Mouse (Mus musculus) midbrain, embryonic 13.5 days (tissue): Measurements from ENCODE around the gene Grin3b. TPM values are rescaled to one million over a fixed set of nuclear protein-coding genes. Genes with fewer than 3 reads are reported as not detected.

Source experiments
- ATAC-seq: fragments of 200-750 bp; cut with Nextera tagmentation; 2 replicates; pipeline ENCODE4 v1.8.0; 2017; ENCODE audit warnings: mild to moderate bottlenecking, moderate TSS enrichment, moderate library complexity
- H3K27ac ChIP-seq: fragments of 300-500 bp; sonication (generic); 2 replicates; pipeline ENCODE4 v1.5.1; 2015; ENCODE audit warnings: inconsistent platforms, mild to moderate bottlenecking, moderate library complexity
- H3K27me3 ChIP-seq: fragments of 300-500 bp; sonication (generic); 2 replicates; pipeline ENCODE4 v1.6.1; 2015; ENCODE audit warnings: mild to moderate bottlenecking, inconsistent platforms
- H3K36me3 ChIP-seq: fragments of 300-500 bp; sonication (generic); 2 replicates; pipeline ENCODE4 v1.6.1; 2015; ENCODE audit warnings: mild to moderate bottlenecking, inconsistent platforms
- H3K4me1 ChIP-seq: fragments of 300-500 bp; sonication (generic); replicated peaks from 2 replicates; pipeline ENCODE4 v1.6.1; 2015; ENCODE audit warnings: inconsistent platforms
- H3K4me2 ChIP-seq: fragments of 300-500 bp; sonication (generic); replicated peaks from 2 replicates; pipeline ENCODE4 v1.6.1; 2015; ENCODE audit warnings: moderate library complexity, mild to moderate bottlenecking, inconsistent platforms
- H3K4me3 ChIP-seq: fragments of 300-500 bp; sonication (generic); replicated peaks from 2 replicates; pipeline ENCODE4 v1.5.1; 2015; ENCODE audit warnings: mild to moderate bottlenecking, inconsistent platforms
- H3K9ac ChIP-seq: fragments of 300-500 bp; sonication (generic); replicated peaks from 2 replicates; pipeline ENCODE4 v1.6.1; 2015; ENCODE audit warnings: mild to moderate bottlenecking, inconsistent platforms
- H3K9me3 ChIP-seq: fragments of 300-500 bp; sonication (generic); 2 replicates; pipeline ENCODE4 v1.6.1; 2016; ENCODE audit warnings: mild to moderate bottlenecking, inconsistent platforms
- WGBS: fragments of 180-500 bp; shearing (Covaris S2); methylation state at CpG from one replicate; pipeline ENCODE4 v1.1.7; 2015; 5-methylcytosine and 5-hydroxymethylcytosine counted together
- polyA plus RNA-seq: library from polyadenylated mRNA; unstranded; fragments of >200 nt; fragmentation: Nextera tagmentation; extraction: Ambion mirVana; gene quantifications from 2 replicates; pipeline ENCODE4 v1.2.1, GENCODE M21; 2015

Grin3b gene
- polyA plus RNA-seq, result 0.24 and 0.57 TPM in 2 replicates

DNA sequence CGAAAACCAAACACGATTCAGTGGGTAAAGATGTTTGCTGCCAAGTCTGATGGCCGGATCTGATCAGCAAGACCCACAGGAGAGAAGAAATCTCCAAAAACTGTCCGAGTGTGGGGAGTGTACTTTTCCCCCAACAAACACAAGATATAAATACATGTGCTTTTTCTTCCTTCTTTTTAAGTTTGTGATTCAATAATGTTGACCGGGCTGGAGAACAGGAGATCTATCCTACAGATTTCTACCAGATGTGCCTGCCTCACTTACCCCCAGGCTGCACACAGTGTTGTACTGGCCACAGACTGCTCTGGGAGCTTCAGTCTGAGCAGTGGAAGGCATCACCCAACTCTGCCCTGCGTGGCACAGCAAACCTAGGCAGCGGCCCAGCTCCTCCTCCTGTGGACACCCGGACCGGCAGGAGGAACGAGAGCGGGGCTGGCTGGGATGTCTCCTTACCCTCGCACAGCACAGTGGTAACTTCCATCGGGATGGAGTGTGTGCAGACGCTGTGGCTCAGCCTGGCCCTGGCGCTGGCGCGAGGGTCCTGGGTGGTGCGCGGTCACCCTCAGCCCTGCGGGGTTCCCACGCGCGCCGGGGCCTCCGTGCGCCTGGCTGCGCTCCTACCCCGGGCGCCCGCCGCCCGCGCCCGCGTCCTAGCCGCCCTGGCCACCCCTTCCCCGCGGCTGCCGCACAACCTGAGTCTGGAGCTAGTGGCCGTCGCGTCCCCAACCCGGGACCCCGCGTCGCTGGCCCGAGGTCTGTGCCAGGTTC is at the start of gene Grin3b:
Gene Grin3b (plus strand): TSS at position 301 of the 768 bp plus-strand sequence.
- peak; percentile 16; the same call in 1 of the 2 replicates for ATAC-seq
- H3K27me3 ChIP-seq, result peaks cover 52% of the 10 kb centered on the region
- 8% methylated on average over 47 of the region's 47 CpGs for WGBS

DNA sequence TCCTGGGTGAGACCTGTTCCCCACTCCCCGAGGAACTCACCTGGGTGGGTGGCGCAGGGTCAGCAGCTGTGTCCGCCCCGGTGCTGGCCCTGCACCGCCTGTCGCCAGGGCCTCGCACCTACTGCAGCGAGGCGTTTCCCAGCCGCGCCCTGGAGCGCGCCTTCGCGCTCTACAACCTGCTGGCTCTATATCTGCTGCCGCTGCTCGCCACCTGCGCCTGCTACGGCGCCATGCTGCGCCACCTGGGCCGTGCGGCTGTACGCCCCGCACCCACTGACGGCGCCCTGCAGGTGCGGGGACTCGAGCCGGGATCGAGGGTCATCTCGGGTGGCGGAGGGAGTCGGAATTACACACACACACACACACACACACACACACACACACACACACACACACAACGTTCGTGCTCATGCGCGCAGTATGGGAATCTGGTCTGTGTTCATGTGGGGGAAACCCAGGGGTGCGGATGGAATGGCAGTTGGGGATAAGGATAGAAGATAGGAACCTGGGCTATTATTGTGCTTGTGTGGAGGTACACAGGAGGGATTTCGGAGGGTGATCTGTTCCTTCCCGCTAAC is 49.5 kb upstream of the Grin3b start, which contains the start of gene R3hdm4:
Gene R3hdm4 (minus strand): TSS at position 251 of the 578 bp plus-strand sequence.
- H3K27me3 ChIP-seq, result peaks cover 67% of the 10 kb centered on the region
- peaks cover 50% of the 10 kb centered on the region for H3K4me1 ChIP-seq
- H3K9me3 ChIP-seq, result no peaks in the 10 kb centered on the region
- ATAC-seq, result no peak
- H3K27ac ChIP-seq, result no peak within 1 kb of the TSS
- WGBS, result 4% methylated on average over 41 of the region's 41 CpGs
- no peaks in the 10 kb centered on the region for H3K36me3 ChIP-seq
- peak within 1 kb of the TSS; percentile 37 for H3K9ac ChIP-seq
- H3K4me2 ChIP-seq, result peak within 1 kb of the TSS; percentile 43
- peak within 1 kb of the TSS; percentile 31 for H3K4me3 ChIP-seq

More for the DNA sequence above, at the start of gene Grin3b:
- peaks cover 48% of the 10 kb centered on the region for H3K36me3 ChIP-seq
- H3K9me3 ChIP-seq, result no peaks in the 10 kb centered on the region
- peaks cover 9% of the 10 kb centered on the region for H3K4me1 ChIP-seq
- peak within 1 kb of the TSS; percentile 53 for H3K4me2 ChIP-seq
- H3K9ac ChIP-seq, result peak within 1 kb of the TSS; percentile 51; the same call in 1 of the 2 replicates
- peak within 1 kb of the TSS; percentile 32 for H3K4me3 ChIP-seq
- H3K27ac ChIP-seq, result no peak within 1 kb of the TSS

DNA sequence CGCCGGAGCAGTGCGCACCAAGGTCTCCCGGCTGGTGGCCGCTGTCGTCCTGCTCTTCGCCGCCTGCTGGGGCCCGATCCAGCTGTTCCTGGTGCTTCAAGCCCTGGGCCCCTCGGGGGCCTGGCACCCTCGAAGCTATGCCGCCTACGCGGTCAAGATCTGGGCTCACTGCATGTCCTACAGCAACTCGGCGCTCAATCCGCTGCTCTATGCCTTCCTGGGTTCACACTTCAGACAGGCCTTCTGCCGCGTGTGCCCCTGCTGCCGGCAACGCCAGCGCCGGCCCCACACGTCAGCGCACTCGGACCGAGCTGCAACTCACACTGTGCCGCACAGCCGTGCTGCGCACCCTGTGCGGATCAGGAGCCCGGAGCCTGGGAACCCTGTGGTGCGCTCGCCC is 48.9 kb upstream of the Grin3b start:
- peak overlapping the region; percentile 31 for H3K4me3 ChIP-seq
- H3K27ac ChIP-seq, result no peak overlapping the region
- no peaks in the 10 kb centered on the region for H3K9me3 ChIP-seq
- no peaks in the 10 kb centered on the region for H3K36me3 ChIP-seq
- peak overlapping the region; percentile 43 for H3K4me2 ChIP-seq
- peaks cover 52% of the 10 kb centered on the region for H3K4me1 ChIP-seq
- peak overlapping the region; percentile 37 for H3K9ac ChIP-seq
- 1% methylated on average over 34 of the region's 34 CpGs for WGBS
- H3K27me3 ChIP-seq, result peaks cover 67% of the 10 kb centered on the region
- no peak for ATAC-seq

DNA sequence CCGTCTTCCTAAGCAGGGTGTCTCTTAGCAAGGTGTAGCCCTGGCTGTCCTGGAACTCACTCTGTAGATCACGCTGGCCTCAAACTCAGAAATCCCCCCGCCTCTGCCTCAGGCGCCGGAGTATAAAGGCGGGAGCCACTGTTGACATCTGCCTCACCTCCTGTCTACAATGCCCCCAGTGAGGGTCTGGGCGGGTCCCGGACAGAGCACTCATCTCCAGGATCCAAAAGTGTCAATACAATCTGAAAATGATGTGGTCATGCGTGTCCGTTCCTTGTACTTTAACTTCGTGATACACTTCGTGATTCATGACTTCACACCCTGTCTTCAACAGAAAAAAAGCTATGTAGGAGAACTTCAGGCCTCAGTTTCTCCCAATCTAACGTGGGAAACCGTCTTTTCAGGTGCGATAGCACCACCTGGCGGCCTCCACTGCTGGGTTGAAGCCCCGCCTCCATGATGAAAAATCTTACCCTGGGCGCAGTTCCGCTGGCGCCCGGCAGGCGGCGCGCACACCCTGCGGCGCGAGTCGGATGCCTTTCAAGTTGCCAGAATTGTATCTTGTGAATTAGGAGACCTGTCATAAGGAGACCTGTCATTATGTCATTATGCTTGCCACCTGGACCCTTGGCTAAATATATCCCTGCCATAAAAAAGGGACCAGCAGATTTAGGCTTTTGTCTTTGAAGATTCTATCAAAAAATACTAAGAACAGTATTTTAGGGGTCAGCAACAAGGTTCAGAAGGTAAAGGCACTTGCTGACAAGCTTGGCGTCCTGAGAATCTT is 45.3 kb upstream of the Grin3b start:
- WGBS, result 13% methylated on average over 29 of the region's 29 CpGs
- H3K4me3 ChIP-seq, result 0 out of 2 replicates have a peak overlapping the region, but pooled peaks have one; percentile 81

DNA sequence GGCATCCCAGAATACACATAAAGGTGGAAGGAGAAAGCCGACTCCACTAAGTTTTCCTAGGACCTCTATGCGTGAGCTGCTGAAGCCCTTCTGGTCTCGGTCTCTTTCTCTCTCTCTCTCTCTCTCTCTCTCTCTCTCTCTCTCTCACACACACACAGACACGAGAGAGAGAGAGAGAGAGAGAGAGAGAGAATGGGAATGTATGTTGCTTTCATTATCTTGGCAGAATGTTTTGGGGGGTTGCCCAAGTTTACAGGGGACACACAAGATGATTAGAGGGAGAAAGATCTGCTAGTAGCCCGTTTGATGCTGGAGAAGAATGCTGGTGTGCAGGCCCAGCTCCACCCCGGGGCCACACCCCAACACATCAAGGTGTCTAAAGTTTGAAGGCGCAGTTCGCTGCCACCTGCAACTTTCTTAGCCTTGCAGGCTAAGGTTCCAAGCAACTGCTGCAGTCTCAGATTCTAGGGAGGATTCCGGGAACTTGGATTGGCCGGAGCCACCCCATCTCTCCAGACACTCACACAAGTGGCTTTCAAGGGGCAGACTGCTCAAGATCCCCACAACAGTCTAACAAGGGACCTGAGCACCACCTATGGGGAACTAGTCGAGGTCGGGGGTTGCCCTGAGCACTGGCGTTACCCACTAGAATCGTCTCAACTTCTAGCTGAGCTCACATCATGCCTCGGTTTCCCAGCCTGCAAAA is 44.6 kb upstream of the Grin3b start:
- peaks cover 5% of the 10 kb centered on the region for H3K36me3 ChIP-seq
- H3K4me3 ChIP-seq, result peak overlapping the region; percentile 81
- no peak overlapping the region for H3K27ac ChIP-seq
- no peak; the same call in 1 of the 2 replicates for ATAC-seq
- peak overlapping the region; percentile 87 for H3K9ac ChIP-seq
- peaks cover 30% of the 10 kb centered on the region for H3K27me3 ChIP-seq
- peak overlapping the region; percentile 91 for H3K4me2 ChIP-seq
- 14% methylated on average over 14 of the region's 15 CpGs for WGBS
- H3K4me1 ChIP-seq, result peaks cover 48% of the 10 kb centered on the region
- H3K9me3 ChIP-seq, result no peaks in the 10 kb centered on the region

More for the DNA sequence above, 45.3 kb upstream of the Grin3b start:
- ATAC-seq, result no peak
- no peaks in the 10 kb centered on the region for H3K9me3 ChIP-seq
- H3K4me1 ChIP-seq, result peaks cover 48% of the 10 kb centered on the region
- H3K4me2 ChIP-seq, result peak overlapping the region; percentile 91
- H3K9ac ChIP-seq, result no peak overlapping the region
- H3K27me3 ChIP-seq, result peaks cover 37% of the 10 kb centered on the region
- H3K27ac ChIP-seq, result no peak overlapping the region
- no peaks in the 10 kb centered on the region for H3K36me3 ChIP-seq

DNA sequence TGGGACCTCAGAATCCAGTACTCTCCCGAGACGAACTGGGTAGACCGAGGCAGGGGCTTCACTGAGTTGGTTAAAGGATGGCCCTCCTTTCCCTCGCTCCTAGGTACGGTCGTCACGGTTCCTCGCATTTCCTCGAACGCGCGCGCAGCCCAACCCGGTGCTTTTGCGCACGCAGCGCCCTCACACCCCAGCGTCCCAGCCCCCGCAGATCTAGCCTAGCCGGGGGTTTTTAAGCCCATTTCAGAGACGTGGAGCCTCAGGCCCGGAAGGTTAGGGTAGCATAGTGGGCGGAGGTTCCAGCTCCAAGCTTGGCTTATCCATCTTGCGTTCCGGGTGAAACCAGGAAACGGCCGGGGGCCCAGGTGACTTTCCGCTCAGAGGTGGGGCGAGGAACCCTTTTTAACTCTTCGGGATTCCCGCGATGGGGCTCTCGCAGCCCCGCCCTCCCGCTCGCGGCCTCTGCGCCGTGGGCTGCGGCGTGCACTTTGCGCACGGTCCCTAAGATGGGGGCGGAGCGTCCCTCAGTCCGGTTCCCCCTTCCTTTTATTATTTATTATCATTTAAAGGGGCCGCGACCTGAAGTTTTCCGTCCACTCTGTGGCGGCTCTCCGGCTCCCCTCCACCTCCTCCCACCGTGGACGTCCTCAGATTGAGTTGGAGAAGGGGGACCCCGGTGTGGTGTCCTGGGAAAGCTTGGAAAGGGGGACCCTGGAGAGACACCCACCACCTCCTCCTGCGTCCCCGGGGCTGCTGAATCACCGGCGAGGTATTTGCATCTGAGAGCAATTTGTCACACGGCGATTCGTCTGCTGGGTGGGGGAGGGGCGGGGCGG is 43.8 kb upstream of the Grin3b start, which contains the start of gene Arid3a:
Gene Arid3a (plus strand): TSS at position 553 of the 833 bp plus-strand sequence.
- Histone ChIP-seq H3K36me3 (peaks cover 13% of the 10 kb centered on the region), H3K4me3 (peak within 1 kb of the TSS; percentile 81), H3K27me3 (peaks cover 22% of the 10 kb centered on the region), H3K27ac (peak within 1 kb of the TSS; percentile 89), H3K9me3 (no peaks in the 10 kb centered on the region), H3K9ac (peak within 1 kb of the TSS; percentile 87), H3K4me1 (peaks cover 43% of the 10 kb centered on the region), H3K4me2 (peak within 1 kb of the TSS; percentile 91)
- WGBS, result under 1% methylated on average over 63 of the region's 63 CpGs
- ATAC-seq, result peak; percentile 63

DNA sequence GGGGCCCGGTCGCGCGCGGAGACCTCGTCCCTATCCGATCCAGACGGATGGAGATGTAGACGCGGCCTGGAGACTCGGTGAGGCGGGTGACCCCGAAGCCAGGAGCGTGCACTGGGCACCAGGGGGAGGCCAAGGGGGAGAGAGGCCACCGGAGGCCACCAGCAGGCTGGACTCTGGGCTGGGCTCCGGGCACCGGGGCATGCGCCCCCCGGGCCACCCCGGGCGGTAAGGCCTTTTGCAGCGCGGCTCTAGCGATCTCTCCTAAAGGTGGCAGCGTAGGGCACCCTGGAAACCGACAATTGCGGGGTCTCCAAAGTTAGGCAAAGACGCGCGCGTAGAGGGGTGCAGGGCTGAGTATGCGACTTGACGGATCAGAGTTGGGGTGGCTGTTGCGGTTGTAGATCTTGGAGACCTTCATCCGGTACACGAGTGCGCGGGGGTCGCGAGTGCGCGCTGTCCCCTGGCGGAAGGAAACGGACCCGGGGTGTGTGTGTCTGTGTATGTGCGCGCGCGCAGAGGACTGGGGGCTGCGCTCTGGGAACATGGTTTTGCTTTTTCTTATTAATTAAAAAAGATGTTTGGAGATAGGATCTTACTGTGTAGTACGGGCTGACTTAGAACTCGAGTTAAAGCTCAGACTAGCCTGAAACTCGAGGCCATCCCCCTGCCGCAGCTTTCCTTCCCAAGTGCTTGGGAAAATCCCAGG is 43.0 kb upstream of the Grin3b start:
- peak; percentile 48 for ATAC-seq
- peaks cover 49% of the 10 kb centered on the region for H3K4me1 ChIP-seq
- peak overlapping the region; percentile 81 for H3K4me3 ChIP-seq
- peaks cover 21% of the 10 kb centered on the region for H3K36me3 ChIP-seq
- H3K27ac ChIP-seq, result peak overlapping the region; percentile 89
- no peaks in the 10 kb centered on the region for H3K9me3 ChIP-seq
- peak overlapping the region; percentile 87 for H3K9ac ChIP-seq
- peak overlapping the region; percentile 91 for H3K4me2 ChIP-seq
- under 1% methylated on average over 53 of the region's 54 CpGs for WGBS
- H3K27me3 ChIP-seq, result peaks cover 14% of the 10 kb centered on the region

DNA sequence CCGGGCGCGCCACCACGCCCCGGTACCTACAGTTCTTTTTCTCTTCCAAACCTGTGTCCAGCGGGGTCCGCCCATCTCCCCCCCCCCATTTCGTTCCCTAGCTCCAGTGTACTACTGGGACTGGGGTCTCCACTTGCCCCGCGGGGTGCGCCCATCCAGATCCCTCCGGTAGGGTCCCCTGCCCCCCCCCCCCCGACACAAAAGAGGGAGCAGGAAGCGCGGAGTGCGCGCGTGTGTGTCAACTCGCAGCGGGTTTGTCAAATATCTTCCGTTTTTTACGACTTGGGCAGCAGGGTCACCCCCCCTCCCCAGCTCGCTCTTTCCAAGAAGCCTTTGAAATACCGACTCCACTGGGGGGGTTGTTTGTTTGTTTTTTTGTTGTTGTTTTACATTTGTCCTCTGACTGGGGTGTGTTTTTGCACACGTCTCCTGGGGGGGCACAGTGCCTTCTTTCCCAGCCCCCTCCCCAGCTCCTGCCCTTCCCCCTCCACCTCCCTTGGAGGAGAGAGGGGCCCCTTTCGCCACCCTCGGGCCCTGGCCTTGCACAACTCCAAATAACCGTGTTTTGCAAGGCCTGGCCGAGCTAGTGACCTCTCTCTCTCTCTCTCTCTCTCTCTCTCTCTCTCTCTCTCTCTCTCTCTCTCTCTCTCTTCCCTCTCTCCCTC is 42.4 kb upstream of the Grin3b start:
- WGBS, result 1% methylated on average over 29 of the region's 29 CpGs
- ATAC-seq, result no peak
- peak overlapping the region; percentile 81 for H3K4me3 ChIP-seq
- peaks cover 27% of the 10 kb centered on the region for H3K36me3 ChIP-seq
- peak overlapping the region; percentile 91 for H3K4me2 ChIP-seq
- peak overlapping the region; percentile 87 for H3K9ac ChIP-seq
- H3K9me3 ChIP-seq, result no peaks in the 10 kb centered on the region
- peaks cover 7% of the 10 kb centered on the region for H3K27me3 ChIP-seq
- peaks cover 55% of the 10 kb centered on the region for H3K4me1 ChIP-seq
- peak overlapping the region; percentile 89 for H3K27ac ChIP-seq

DNA sequence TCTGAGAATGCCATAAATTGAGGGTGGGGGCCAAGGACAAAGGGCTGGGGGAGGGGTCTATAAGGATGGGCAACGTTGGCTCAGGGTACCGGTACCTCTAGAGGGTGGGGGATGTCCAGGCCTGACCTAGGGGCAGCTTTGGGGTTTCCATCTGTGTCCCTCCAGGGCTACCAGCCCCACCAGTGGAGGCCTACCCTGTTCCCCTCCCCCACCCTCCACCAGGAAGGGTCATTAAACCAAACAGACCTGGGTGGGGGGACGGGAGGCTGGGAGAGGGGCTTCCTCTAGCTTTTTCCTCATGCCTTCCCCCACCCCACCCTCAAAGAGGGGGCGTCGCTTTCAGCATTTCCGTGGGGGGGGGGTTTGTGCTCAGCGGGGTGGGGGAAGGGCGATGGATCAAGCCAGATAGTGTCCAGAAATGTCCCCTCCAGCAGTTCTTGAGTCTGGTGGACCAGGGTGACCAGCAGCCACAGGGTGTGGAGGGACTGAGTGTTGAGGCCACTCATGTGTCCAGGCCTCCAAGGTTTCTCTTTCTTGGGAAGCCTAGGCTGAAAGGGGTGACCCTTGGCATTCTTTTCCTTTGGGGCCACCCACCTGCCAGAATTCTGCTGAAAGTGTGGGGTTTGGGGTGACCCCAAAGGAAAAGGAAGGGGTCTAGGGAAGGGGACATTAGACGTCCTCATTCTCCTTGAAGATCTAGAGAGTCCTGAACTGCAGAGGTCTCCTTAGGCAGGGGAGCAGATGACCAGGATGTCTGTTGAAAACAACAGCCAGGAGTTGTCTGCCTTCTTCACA is 41.4 kb upstream of the Grin3b start:
- Histone ChIP-seq H3K4me1 (peaks cover 63% of the 10 kb centered on the region), H3K4me3 (peak overlapping the region; percentile 81), H3K9ac (peak overlapping the region; percentile 87), H3K9me3 (no peaks in the 10 kb centered on the region), H3K27me3 (no peaks in the 10 kb centered on the region; the same call in 1 of the 2 replicates), H3K4me2 (peak overlapping the region; percentile 91), H3K36me3 (peaks cover 33% of the 10 kb centered on the region), H3K27ac (peak overlapping the region; percentile 89)
- ATAC-seq, result no peak
- WGBS, result 19% methylated on average over 9 of the region's 9 CpGs
